Mouse (Mus musculus): ENCODE results near the gene Grik1.

DNA sequence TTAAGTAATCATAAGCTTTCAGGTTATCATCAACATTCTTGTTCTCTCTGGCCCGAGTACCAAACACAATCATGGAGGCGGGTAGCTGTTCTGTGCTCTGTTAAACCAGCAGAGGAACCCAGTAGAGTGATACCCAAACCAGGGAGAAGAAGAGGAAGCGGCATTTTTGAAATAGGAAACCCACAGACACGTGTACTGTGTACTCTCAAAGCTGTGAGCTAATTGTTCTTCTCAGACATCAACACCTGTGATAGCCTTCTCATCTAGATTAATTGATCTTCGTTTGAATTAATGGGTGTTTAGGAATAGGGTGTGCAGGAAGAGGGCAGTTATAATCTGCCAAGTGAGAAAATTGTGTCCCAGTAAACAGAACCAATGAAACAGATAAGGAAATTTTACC is 333.9 kb downstream of the Grik1 start:
- TF ChIP-seq POLR2A (IDR thresholded peaks at IDR 0.05; ENCODE audit: low read depth, low read length) (no peak), CTCF (IDR thresholded peaks at IDR 0.05; ENCODE audit: borderline replicate concordance, insufficient read depth, low read length) (no peak)
